Mouse (Mus musculus) mesoderm, embryonic 11.5 days (tissue): Measurements from ENCODE around the gene Armc10.
"Not testable (repeated sequence)": the region's sequence is repeated elsewhere in the genome, so short reads cannot be mapped to it uniquely, and the experiment has no call there.

Source experiments
- DNase-seq: peaks from one replicate; pipeline ENCODE4 v3.0.0-alpha.2; 2012; ENCODE audit warnings: low read depth, low spot score

The Armc10 gene

DNA sequence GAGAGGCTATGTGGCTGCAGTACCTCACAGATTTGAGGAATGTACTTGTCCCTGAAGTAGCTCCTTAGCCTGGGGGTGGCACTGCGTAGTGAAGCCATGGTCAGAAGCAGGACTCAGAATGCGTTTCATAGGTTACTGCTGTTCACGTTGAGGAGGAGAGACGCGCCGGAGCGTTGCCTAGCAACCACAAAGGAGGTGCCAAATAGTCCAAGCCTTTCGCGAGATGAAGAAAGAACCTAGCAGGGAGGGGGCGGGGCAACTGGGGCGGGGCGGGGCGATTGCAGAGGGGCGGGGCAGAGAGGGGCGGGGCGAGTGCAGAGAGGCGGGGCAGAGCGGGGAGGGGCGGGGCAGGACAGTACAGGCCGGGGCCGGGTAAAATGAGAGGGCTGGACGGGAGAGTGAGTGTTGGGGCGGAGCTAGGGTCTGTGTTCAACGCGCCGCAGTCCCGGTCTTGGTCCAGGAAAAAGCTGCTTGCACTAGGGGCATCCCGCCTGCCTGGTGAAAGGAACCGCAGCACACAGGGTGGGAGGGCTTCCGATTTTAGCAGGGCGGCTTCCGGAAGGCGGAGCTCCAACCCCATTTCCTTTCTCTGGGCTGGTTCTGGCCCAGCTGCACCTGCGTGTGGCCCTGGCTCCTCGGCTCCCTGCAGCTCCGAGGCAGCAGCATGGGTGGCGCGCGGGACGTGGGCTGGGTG, at the start of gene Armc10, which contains the start of gene Fbxl13:
Armc10 (plus strand) TSS at position 375 of the 694 bp plus-strand sequence.
Fbxl13 (minus strand) TSS at position 196 of the 694 bp plus-strand sequence.
- DNase-seq, result peak; percentile 94

- not testable (repeated sequence) for DNase-seq
These were observed 46.1 kb upstream of the Armc10 start for GRCm38 (mm10) chr5:21599536-21599935.

- no peak for DNase-seq
These were observed 45.7 kb upstream of the Armc10 start for GRCm38 (mm10) chr5:21599961-21600360.

DNA sequence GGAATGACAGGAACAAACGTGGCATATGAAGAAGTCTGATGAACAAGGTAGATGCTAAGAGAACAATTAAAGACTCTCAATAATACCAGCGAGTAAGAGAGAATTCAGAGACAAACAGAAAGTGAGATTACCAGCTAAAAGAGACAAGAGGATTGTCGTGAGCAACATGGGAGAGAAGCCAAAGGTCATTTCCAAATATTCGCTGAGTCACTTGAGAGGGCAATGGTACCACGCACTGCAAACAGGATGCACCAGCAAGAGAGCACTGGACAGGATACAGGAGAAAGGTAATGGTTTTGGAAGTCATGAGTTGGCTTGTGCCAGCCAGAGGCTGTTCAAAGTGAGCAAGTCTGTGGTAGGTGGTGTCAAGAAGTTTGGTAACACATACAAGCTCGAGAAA, 39.7 kb upstream of the Armc10 start:
- DNase-seq, result no peak

DNA sequence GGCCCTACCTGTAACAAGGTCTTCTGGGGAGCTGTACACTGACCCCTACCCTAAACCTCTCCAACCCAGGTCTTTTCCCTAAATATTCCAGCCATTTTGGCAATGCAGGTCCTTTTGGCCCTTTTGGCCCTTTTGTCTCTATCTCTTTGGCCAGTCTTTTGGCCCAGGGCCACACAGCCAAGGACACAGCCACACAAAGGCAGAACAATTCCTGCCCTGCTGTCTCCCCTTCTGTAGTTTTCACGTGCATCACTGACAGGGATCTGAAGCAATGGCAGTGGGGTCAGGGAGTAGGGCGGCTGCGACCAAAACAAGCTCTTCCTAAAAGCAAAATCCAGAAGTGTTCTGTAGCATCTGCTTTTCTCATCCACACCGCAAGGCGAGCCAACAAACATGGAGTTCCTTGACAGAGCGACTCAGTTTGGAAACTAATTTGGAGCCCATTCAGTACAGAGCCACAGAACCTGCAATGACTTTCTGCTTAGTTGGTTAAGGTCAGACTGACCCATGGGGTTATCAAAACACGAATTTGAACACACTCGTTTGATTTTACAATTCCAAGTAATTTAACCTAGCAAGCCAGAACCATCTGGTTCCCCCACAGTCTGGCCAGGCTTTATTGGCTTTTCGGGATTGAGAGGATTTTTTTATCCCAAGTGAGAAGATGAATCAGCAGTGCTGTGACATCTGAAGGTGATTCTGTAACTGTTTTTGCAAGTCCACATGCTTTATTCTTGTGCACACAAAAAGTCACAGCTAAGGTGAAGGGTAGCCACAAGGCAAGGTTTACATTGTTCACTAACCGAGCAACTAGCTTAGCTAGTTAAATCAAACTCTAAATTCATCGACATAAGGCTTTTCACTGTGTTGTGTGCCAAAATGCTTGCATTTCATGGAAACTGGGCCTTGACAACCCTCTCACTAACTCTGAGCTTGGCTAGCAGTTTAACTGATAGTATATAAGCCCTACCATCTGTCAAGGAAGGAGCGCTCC, 37.0 kb upstream of the Armc10 start:
- DNase-seq, result peak; percentile 21

DNA sequence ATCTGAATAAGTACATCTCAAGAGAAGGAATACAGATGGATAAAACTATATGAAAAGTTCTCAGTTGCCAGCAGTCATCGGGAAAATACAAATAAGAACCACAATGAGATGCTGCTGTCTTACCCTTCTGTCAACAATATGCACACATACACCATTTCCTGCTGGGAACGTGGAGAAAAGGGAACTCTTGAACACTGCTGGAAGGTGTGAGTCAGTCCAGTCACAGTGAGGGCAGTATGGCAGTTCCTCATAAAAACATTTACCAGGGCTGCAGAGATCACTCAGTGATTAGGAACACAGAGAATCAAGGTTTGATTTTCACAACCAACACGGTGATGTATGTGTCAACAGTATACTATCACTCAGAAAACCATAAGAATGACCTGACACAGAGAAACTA, 34.6 kb upstream of the Armc10 start:
- DNase-seq, result no peak

DNA sequence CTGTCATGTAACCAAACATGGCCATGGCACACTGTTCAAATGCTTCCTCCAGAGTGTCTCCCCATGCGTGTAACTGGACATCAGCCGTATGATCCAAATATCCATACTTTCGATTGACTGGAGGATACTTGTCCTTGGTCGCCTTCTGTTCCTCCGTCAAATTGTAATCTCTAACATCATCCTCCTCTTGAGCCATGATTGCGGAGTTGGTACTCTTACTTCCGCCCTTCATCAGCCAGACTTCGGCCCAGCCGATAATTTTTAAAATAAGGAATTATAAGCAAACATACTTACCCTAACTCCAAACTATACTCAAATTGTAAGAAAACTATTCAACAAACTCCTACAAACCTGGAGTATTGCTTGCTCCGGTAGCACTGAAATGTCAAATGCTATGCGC, 31.3 kb upstream of the Armc10 start:
- not testable (repeated sequence) for DNase-seq

DNA sequence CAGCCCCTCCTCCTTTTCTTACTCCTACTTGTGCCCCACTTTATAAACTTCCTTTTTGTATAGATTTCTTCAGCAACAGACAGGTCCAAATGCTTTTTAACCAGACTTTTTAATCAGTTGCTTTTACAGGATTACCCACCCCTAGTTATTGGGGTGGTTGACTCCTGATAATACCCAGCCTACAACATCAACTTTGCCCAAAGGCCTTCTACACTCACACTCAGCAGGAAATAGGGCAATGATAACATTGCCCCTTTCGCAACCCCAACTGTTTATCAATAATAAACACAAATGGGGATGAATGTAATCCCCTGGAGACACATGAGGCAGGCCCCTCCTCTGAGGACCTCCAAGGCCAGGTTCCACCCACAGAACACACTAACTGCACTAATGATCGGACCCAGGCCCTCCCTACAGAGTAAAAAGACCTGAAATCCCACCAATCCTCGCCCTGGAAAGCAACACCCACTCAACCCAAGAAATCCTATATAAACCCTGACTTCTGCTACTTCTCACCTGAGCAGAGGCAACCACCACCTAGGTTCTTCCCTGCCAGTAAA, 29.1 kb upstream of the Armc10 start:
- no peak for DNase-seq

- DNase-seq, result no peak
These were observed 19.7 kb upstream of the Armc10 start for GRCm38 (mm10) chr5:21625916-21626315.

GRCm38 (mm10) chr5:21640961-21641360, 4.7 kb upstream of the Armc10 start:
- DNase-seq, result peak; percentile 37

DNA sequence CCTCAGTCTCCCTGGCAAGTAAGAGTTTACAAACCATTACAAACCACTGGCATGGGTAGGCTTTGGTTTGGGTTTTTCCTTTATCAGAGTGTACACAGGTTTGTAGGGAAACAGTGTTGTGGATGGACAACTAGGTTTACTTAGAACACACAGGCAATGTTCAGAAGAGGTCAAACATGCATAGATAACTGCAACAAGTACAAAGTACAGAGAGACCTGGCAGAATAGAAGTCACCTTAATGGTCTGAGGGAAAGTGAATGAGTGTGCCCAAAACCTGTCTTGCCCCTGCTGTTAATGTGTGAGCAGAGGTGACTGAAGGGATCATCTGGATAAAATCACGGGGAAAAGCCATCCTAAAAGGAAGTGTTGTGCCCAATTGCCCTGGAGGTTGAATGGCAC, 2.0 kb upstream of the Armc10 start:
- DNase-seq, result no peak

DNA sequence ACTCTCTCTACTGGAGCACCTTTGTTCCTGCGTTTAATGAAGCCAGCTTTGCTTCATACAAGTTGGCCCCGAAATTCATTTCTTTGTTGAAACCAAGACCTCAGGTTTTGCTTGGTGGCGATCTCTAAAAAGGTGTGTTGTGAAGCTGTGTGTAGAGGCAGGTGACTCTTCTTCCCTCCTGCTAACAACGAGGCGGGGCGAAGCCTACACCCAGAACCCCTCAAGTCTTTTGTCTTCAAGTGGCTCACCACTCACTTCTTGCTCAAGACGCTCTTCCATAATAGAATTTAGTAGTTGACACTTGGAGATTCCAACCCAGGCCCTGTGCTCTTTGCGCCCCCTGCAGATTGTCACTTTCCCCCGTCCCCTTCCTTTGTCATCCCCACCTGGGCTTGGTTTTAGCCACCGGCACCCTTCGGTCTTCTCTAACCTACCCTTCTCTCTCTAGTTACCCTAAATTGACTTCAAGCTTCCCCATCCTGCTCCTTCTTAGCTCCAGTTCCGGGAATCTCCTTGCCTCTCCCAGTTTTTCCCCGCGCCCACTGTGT, 648 bp upstream of the Armc10 start:
- no peak for DNase-seq

GRCm38 (mm10) chr5:21646133-21646491, 499 bp downstream of the Armc10 start:
- DNase-seq, result no peak

DNA sequence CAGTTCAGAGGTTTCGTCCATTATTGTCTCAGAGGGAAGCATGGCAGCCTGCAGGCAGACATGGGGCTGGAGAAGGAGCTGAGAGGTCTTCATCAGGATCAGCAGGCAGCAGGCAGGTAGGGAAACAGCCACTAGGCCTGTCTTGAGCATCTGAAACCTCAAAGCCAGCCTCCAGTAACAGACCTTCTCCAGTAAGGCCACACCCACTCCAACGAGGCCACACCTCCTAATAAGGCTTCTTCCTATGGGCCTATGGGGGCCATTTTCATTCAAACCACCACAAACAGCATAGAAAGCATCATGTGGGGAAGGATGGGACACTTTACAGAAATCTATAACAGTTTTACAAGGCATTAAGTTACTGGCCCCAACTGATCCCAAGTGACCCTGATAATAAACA, 5.1 kb downstream of the Armc10 start:
- no peak for DNase-seq

DNA sequence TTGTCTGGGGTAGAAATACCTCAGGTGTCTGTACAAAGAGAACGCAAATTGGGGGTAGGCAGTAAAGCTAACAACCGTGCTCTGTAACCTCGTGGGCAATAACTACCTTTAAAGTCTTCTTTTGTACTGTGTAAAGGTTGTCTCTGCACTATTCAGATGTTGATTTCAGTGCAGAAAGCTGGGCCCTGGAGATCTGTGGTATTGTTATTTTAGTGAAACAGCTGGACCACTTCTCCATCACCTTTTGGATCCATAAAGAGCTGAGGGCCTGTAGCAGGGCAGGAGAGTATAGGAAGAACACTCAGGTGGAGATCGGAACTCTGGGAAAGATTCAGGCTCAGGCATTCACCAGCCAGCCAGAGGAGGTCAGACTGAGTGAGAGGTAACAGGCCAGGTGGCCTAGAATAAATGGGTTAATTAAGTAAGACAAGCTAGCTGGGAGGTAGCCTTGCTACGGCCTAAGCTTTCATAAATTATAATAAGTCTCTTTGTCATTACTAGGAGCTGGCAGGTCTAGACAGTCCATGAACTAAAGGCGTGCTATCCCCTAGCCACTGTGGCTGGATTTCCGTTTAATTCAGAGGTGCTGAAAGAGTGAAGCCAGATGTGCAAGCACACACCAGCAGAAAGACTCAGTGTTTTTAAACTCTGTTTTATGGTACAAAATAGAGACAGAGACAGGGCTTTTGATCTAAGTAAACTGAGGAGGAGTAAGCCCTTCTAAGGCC, 6.4 kb downstream of the Armc10 start:
- DNase-seq, result no peak

DNA sequence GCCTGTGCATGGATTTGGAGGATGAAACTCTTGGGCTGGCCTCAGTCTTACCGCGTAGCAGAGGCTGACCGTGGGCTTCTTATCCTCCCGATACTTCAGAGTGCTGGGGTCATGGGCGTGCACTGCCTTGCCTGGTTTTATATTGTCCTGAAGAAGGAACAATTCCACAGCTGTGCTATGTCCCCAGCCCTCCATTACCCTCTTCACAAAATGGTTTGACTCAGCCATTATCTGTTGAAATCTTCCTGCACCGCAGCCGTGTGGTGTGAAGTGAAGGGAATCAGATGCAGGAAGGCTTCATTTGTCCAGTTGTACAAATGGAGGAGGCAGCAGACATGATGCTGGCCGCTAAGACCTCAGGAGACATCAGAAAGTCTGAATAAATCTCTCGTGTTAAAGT, 11.3 kb downstream of the Armc10 start:
- no peak for DNase-seq

GRCm38 (mm10) chr5:21658038-21658437, 12.4 kb downstream of the Armc10 start:
- no peak for DNase-seq

DNA sequence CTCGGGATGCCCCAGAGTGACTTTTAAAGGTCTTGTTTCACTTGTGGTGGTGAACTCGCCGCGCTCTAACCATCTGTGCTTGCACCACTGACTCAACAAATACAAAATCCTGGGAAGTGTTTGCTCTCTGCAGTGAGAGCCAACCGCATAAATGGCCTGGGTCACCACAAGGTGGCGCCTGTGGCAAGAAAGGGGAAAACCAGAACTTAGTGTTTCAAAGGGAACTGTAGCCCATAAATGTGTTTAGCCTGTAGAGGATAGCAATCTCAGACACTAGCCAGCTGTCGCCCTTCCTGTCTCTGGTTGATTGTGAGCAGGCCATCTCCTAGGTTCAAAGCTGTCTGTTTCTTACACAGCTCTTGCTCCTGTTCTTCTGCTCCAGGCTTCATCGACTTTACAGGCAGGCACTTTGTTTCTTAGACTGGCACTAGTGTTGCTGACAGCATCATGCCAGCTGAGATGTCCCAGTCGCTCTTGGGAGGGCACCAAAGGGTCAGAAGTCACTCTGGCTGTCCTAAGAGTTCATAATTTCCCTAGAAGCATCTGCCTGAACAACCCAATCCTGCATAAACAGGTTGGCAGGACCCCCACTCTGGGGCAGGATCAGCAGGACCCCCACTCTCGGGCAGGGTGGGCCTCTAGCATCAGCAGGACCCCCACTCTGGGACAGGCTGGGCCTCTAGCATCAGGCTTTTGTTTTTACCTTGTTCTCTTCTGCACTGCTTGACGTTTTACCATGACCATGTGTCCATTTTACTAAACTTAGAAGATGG, 13.2 kb downstream of the Armc10 start:
- DNase-seq, result peak; percentile 70

- no peak for DNase-seq
These were observed 15.2 kb downstream of the Armc10 start for GRCm38 (mm10) chr5:21660850-21661249.

- no peak for DNase-seq
These were observed 17.5 kb downstream of the Armc10 start for GRCm38 (mm10) chr5:21663081-21663480.
